Comparison of ENCODE assay signal across 9 mouse cellular contexts in genomic region chr19:53894538-53895121, GRCm38 (mm10). TPM values are rescaled to one million over a fixed set of nuclear protein-coding genes. Genes with fewer than 3 reads are reported as not detected.
A peak's percentile ranks its signal among the peaks of the same experiment; 100 is the strongest.
DNase-seq lines count a peak whose midpoint lies in the region; ATAC-seq and TF ChIP-seq lines count a peak whose summit lies in the region.
"Had no signal": no experiment of that assay in that cellular context is flagged by ENCODE, and none has a peak within 500 bp of the region (broad histone marks: within the 10 kb centered on the region; RNA-seq: fewer than 3 reads in every experiment).

No protein-coding gene starts in this region.

- TF ChIP-seq POLR2A in lung, adult 2 months (IDR thresholded peaks at IDR 0.05; ENCODE audit: borderline replicate concordance, extremely low read depth, low read depth, low read length), result no peak

- 65% methylated on average over 12 of the region's 12 CpGs for WGBS in lung, embryonic 16.5 days
- WGBS in lung, adult 2 months, result 58% methylated on average over 12 of the region's 12 CpGs

- peak; percentile 32; the same call in 1 of the 2 replicates for ATAC-seq in lung, embryonic 16.5 days (ENCODE audit: low read depth)

- no peak for TF ChIP-seq CTCF in lung, adult 2 months (IDR thresholded peaks at IDR 0.05; ENCODE audit: insufficient read depth, low read length)

- H3K4me1 ChIP-seq in lung, embryonic 16.5 days (replicated peaks; ENCODE audit: control insufficient read depth, insufficient read depth, low read length), result peaks cover 36% of the 10 kb centered on the region
- no peaks in the 10 kb centered on the region; the same call in 1 of the 2 replicates for H3K4me1 ChIP-seq in lung, adult 2 months (ENCODE audit: control insufficient read depth, insufficient read depth, low read length)

- no peaks in the 10 kb centered on the region for H3K36me3 ChIP-seq in lung, embryonic 16.5 days (ENCODE audit: control insufficient read depth, insufficient read depth, low read length)
- H3K36me3 ChIP-seq: heart, embryonic 13.5 days had no signal

- peak overlapping the region; percentile 76 for H3K27ac ChIP-seq in lung, embryonic 16.5 days (ENCODE audit: low read length)
- H3K27ac ChIP-seq: heart, embryonic 13.5 days had no signal

- H3K4me3 ChIP-seq in lung, embryonic 16.5 days (ENCODE audit: low read length), result no peak overlapping the region
- H3K4me3 ChIP-seq in lung, adult 2 months (replicated peaks; ENCODE audit: extremely low read depth, low read depth, low read length), result no peak overlapping the region
- H3K4me3 ChIP-seq: heart, embryonic 13.5 days had no signal

- no peak overlapping the region for H3K4me2 ChIP-seq in lung, embryonic 16.5 days (ENCODE audit: low read depth, low read length)
- H3K4me2 ChIP-seq: heart, embryonic 13.5 days had no signal

- no peak for DNase-seq in lung, adult 2 months
- peak; percentile 99 for DNase-seq in fat pad, adult 2 months (ENCODE audit: extremely low read depth, low read depth, low spot score)
- DNase-seq in liver, result peak; percentile 18
- DNase-seq in thymus, postnatal 4 days, result peak; percentile 51
- no peak for DNase-seq in right cerebral cortex, postnatal 25 days
- no peak for DNase-seq in embryo, embryonic 9.5 days (ENCODE audit: extremely low spot score)
- DNase-seq: adrenal gland, adult 8-10 months had no signal

- peak overlapping the region; percentile 27; the same call in 1 of the 2 replicates for H3K9ac ChIP-seq in lung, embryonic 16.5 days (ENCODE audit: low read length)
- H3K9ac ChIP-seq: heart, embryonic 13.5 days had no signal

- H3K9me3 ChIP-seq in lung, embryonic 16.5 days (ENCODE audit: control insufficient read depth, low read length), result no peaks in the 10 kb centered on the region
- H3K9me3 ChIP-seq: heart, embryonic 13.5 days had no signal

- no peaks in the 10 kb centered on the region for H3K27me3 ChIP-seq in lung, embryonic 16.5 days (ENCODE audit: control insufficient read depth, insufficient read depth, low read depth, low read length)
- H3K27me3 ChIP-seq: heart, embryonic 13.5 days had no signal

RNA-seq across cellular contexts. Expression of gene Pdcd4, which starts 2.6 kb away (rescaled TPM):
- polyA plus RNA-seq in lung, embryonic 16.5 days (2015; fragmentation: Nextera tagmentation; extraction: Ambion mirVana), result 99.3 and 112 TPM in 2 replicates
- 4.1 and 8.0 TPM in 2 replicates for polyA plus RNA-seq in lung, adult 2 months (2012; rRNA removed)

RNA-seq across cellular contexts. Expression of gene Shoc2, which starts 49.5 kb away (rescaled TPM):
- 45.8 and 49.5 TPM in 2 replicates for polyA plus RNA-seq in lung, embryonic 16.5 days (2015; fragmentation: Nextera tagmentation; extraction: Ambion mirVana)
- polyA plus RNA-seq in lung, adult 2 months (2012; rRNA removed), result 10.4 and 18.5 TPM in 2 replicates

RNA-seq across cellular contexts. Expression of gene Bbip1, which starts 49.8 kb away (rescaled TPM):
- polyA plus RNA-seq in lung, embryonic 16.5 days (2015; fragmentation: Nextera tagmentation; extraction: Ambion mirVana), result 62.2 and 64.4 TPM in 2 replicates
- 4.9 and 6.9 TPM in 2 replicates for polyA plus RNA-seq in lung, adult 2 months (2012; rRNA removed)

Comparison
In these comparisons a context has a peak if more than half of its experiments do, and no peak if none do; other contexts are left out.
1. RNA of gene Pdcd4, which starts 2.6 kb away (polyA plus RNA-seq): 99.3 to 112 TPM in lung, embryonic 16.5 days; 4.1 to 8.0 TPM in lung, adult 2 months; every median in the first group is over 10 times any median in the second.
2. DNase-seq: peak in fat pad, adult 2 months (single experiment), liver (single experiment) and thymus, postnatal 4 days (single experiment); none in lung, adult 2 months (single experiment), right cerebral cortex, postnatal 25 days (single experiment) and embryo, embryonic 9.5 days (single experiment).